Mouse (Mus musculus): ENCODE data around the gene Olfr618. TPM values are rescaled to one million over a fixed set of nuclear protein-coding genes. Genes with fewer than 3 reads are reported as not detected.

Gene Olfr618
- polyA plus RNA-seq, 1 experiment from 2014 or later: not detected

DNA sequence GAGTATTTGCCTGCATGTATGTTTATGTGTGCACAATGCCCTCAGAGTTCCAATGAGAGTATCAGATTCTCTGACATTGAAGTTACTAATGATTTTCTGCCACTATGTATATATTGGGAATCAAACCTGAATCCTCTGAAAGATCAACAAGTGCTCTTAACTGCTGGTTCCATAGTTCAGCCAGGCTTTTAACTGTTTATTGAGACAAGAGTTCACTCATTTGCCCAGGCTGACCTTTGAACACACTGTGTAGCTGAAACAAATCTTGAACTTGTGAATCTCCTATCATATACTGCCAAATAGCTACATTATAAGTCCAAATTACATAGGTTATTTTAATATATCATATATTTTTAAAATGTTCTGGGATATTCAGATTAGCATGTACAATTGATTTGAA, 46.9 kb downstream of the Olfr618 start:
- no peak overlapping the region for H3K4me3 ChIP-seq (ENCODE audit: low read length)

DNA sequence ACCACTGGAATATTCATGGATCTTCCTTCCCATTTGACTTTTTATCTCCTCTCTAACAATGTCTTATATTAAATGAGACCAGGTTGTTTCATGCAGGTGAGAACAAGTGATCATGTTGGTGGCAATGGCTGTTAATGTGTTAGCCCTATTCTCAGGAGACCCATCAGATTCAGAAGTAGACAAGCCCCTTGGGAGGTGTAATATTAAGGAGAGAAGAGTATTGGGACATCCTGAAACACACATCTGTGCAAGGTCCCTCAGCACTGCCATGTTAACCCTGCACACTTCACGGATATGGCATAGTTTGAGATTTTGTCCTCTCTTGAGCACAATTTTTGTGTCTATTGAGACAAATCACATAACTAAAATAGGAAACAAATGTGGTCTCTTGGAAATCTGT, 52.7 kb downstream of the Olfr618 start, which contains the start of gene Olfr622:
Olfr622 (minus strand) TSS at position 101 of the 400 bp plus-strand sequence.
- no peak for ATAC-seq
- H3K4me1 ChIP-seq (ENCODE audit: control insufficient read depth, insufficient read depth, low read depth, low read length): no peaks in the 10 kb centered on the region
- no peaks in the 10 kb centered on the region for H3K9me3 ChIP-seq (ENCODE audit: control insufficient read depth, low read length)

More for the DNA sequence above, 46.9 kb downstream of the Olfr618 start:
- Histone ChIP-seq H3K9me3 (ENCODE audit: control insufficient read depth, low read length) (no peaks in the 10 kb centered on the region), H3K9ac (ENCODE audit: low read depth, low read length) (no peak overlapping the region), H3K4me2 (ENCODE audit: low read length) (no peak overlapping the region), H3K4me1 (ENCODE audit: control insufficient read depth, insufficient read depth, low read depth, low read length) (no peaks in the 10 kb centered on the region), H3K36me3 (ENCODE audit: control insufficient read depth, insufficient read depth, low read length) (no peaks in the 10 kb centered on the region), H3K27ac (ENCODE audit: low read depth, low read length) (no peak overlapping the region), H3K27me3 (replicated peaks; ENCODE audit: control insufficient read depth, insufficient read depth, low read length) (no peaks in the 10 kb centered on the region)
- no peak for ATAC-seq

DNA sequence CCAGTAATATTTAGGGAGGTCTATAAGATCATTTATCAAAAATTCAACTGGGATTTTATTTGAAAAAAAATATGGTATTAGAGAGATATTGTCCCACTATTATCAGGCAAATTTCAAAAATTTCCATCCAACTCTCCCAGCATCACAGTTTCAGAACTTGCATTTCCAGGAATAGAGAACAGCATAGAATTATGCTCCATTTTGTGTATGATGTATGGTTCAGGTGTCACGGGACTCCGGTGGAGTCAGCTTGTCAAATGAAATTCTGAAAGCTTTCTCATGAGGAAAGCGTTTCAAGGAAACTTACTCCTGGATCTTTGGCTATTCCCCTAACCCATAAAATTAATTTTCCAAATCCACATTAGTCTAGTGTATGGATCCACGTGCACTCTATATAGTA, 54.2 kb downstream of the Olfr618 start:
- no peak for ATAC-seq
- no peak overlapping the region for H3K4me3 ChIP-seq (ENCODE audit: low read length)
- no peaks in the 10 kb centered on the region for H3K27me3 ChIP-seq (replicated peaks; ENCODE audit: control insufficient read depth, insufficient read depth, low read length)
- H3K4me2 ChIP-seq (ENCODE audit: low read length): no peak overlapping the region
- 93% methylated on average over 4 of the region's 4 CpGs for WGBS
- no peaks in the 10 kb centered on the region for H3K4me1 ChIP-seq (ENCODE audit: control insufficient read depth, insufficient read depth, low read depth, low read length)
- no peaks in the 10 kb centered on the region for H3K36me3 ChIP-seq (ENCODE audit: control insufficient read depth, insufficient read depth, low read length)
- no peaks in the 10 kb centered on the region for H3K9me3 ChIP-seq (ENCODE audit: control insufficient read depth, low read length)
- H3K9ac ChIP-seq (ENCODE audit: low read depth, low read length): no peak overlapping the region
- no peak overlapping the region for H3K27ac ChIP-seq (ENCODE audit: low read depth, low read length)

More for the DNA sequence above, 52.7 kb downstream of the Olfr618 start, which contains the start of gene Olfr622:
- H3K27ac ChIP-seq (ENCODE audit: low read depth, low read length): no peak within 1 kb of the TSS
- H3K4me2 ChIP-seq (ENCODE audit: low read length): no peak within 1 kb of the TSS
- no peak within 1 kb of the TSS for H3K9ac ChIP-seq (ENCODE audit: low read depth, low read length)
- 79% methylated on average over 1 of the region's 1 CpGs for WGBS
- no peaks in the 10 kb centered on the region for H3K27me3 ChIP-seq (replicated peaks; ENCODE audit: control insufficient read depth, insufficient read depth, low read length)
- H3K36me3 ChIP-seq (ENCODE audit: control insufficient read depth, insufficient read depth, low read length): no peaks in the 10 kb centered on the region
- no peak within 1 kb of the TSS for H3K4me3 ChIP-seq (ENCODE audit: low read length)

Small RNAs within 50 kb of the gene (microRNA-seq; reads per million reads assigned to microRNA genes)
- gene Gm26506: not detected

Other genes starting within 250 kb of the Olfr618 start
- gene Olfr600, start 240.4 kb upstream of the Olfr618 start, polyA plus RNA-seq (2015; fragmentation: Nextera tagmentation; extraction: Ambion mirVana): not detected in 2 replicates
- gene Olfr601, start 227.4 kb upstream of the Olfr618 start, polyA plus RNA-seq (2015; fragmentation: Nextera tagmentation; extraction: Ambion mirVana): not detected in 2 replicates
- not detected in 2 replicates for gene Olfr603, start 203.9 kb upstream of the Olfr618 start, polyA plus RNA-seq (2015; fragmentation: Nextera tagmentation; extraction: Ambion mirVana)
- not detected in 2 replicates for gene Usp17lc, start 175.0 kb upstream of the Olfr618 start, polyA plus RNA-seq (2015; fragmentation: Nextera tagmentation; extraction: Ambion mirVana)
- gene Olfr605, start 144.7 kb upstream of the Olfr618 start, polyA plus RNA-seq (2015; fragmentation: Nextera tagmentation; extraction: Ambion mirVana): not detected in 2 replicates
- not detected in 2 replicates for gene Olfr606, start 141.1 kb upstream of the Olfr618 start, polyA plus RNA-seq (2015; fragmentation: Nextera tagmentation; extraction: Ambion mirVana)
- gene Olfr607, start 126.0 kb upstream of the Olfr618 start, polyA plus RNA-seq (2015; fragmentation: Nextera tagmentation; extraction: Ambion mirVana): not detected in 2 replicates
- gene Olfr608, start 120.2 kb upstream of the Olfr618 start, polyA plus RNA-seq (2015; fragmentation: Nextera tagmentation; extraction: Ambion mirVana): not detected in 2 replicates
- not detected in 2 replicates for gene Olfr609, start 92.0 kb upstream of the Olfr618 start, polyA plus RNA-seq (2015; fragmentation: Nextera tagmentation; extraction: Ambion mirVana)
- not detected in 2 replicates for gene Olfr610, start 78.0 kb upstream of the Olfr618 start, polyA plus RNA-seq (2015; fragmentation: Nextera tagmentation; extraction: Ambion mirVana)
- not detected in 2 replicates for gene Olfr611, start 69.3 kb upstream of the Olfr618 start, polyA plus RNA-seq (2015; fragmentation: Nextera tagmentation; extraction: Ambion mirVana)
- gene Olfr612, start 47.4 kb upstream of the Olfr618 start, polyA plus RNA-seq (2015; fragmentation: Nextera tagmentation; extraction: Ambion mirVana): not detected in 2 replicates
- gene Olfr613, start 42.0 kb upstream of the Olfr618 start, polyA plus RNA-seq (2015; fragmentation: Nextera tagmentation; extraction: Ambion mirVana): not detected in 2 replicates
- not detected in 2 replicates for gene Olfr615, start 34.0 kb upstream of the Olfr618 start, polyA plus RNA-seq (2015; fragmentation: Nextera tagmentation; extraction: Ambion mirVana)
- gene Olfr616, start 21.0 kb upstream of the Olfr618 start, polyA plus RNA-seq (2015; fragmentation: Nextera tagmentation; extraction: Ambion mirVana): not detected in 2 replicates
- not detected in 2 replicates for gene Olfr617, start 17.0 kb upstream of the Olfr618 start, polyA plus RNA-seq (2015; fragmentation: Nextera tagmentation; extraction: Ambion mirVana)
- gene Olfr619, start 10.5 kb downstream of the Olfr618 start, polyA plus RNA-seq (2015; fragmentation: Nextera tagmentation; extraction: Ambion mirVana): not detected in 2 replicates
- gene Olfr620, start 22.4 kb downstream of the Olfr618 start, polyA plus RNA-seq (2015; fragmentation: Nextera tagmentation; extraction: Ambion mirVana): not detected in 2 replicates
- gene Olfr622, start 52.6 kb downstream of the Olfr618 start, polyA plus RNA-seq (2015; fragmentation: Nextera tagmentation; extraction: Ambion mirVana): not detected in 2 replicates
- gene Olfr623, start 73.6 kb downstream of the Olfr618 start, polyA plus RNA-seq (2015; fragmentation: Nextera tagmentation; extraction: Ambion mirVana): not detected in 2 replicates
- not detected in 2 replicates for gene Olfr624, start 81.1 kb downstream of the Olfr618 start, polyA plus RNA-seq (2015; fragmentation: Nextera tagmentation; extraction: Ambion mirVana)
- gene Olfr625-ps1, start 92.6 kb downstream of the Olfr618 start, polyA plus RNA-seq (2015; fragmentation: Nextera tagmentation; extraction: Ambion mirVana): not detected in 2 replicates
- not detected in 2 replicates for gene Olfr243, start 124.6 kb downstream of the Olfr618 start, polyA plus RNA-seq (2015; fragmentation: Nextera tagmentation; extraction: Ambion mirVana)
- not detected in 2 replicates for gene Olfr628, start 140.3 kb downstream of the Olfr618 start, polyA plus RNA-seq (2015; fragmentation: Nextera tagmentation; extraction: Ambion mirVana)
- gene Olfr629, start 154.8 kb downstream of the Olfr618 start, polyA plus RNA-seq (2015; fragmentation: Nextera tagmentation; extraction: Ambion mirVana): not detected in 2 replicates
- not detected in 2 replicates for gene Olfr630, start 167.2 kb downstream of the Olfr618 start, polyA plus RNA-seq (2015; fragmentation: Nextera tagmentation; extraction: Ambion mirVana)
- not detected in 2 replicates for gene Olfr69, start 181.5 kb downstream of the Olfr618 start, polyA plus RNA-seq (2015; fragmentation: Nextera tagmentation; extraction: Ambion mirVana)
- not detected in 2 replicates for gene Olfr68, start 189.6 kb downstream of the Olfr618 start, polyA plus RNA-seq (2015; fragmentation: Nextera tagmentation; extraction: Ambion mirVana)
- not detected in 2 replicates for gene Olfr67, start 201.7 kb downstream of the Olfr618 start, polyA plus RNA-seq (2015; fragmentation: Nextera tagmentation; extraction: Ambion mirVana)
- 1,299 and 1,681 TPM in 2 replicates for gene Hbb-bt, start 223.9 kb downstream of the Olfr618 start, polyA plus RNA-seq (2015; fragmentation: Nextera tagmentation; extraction: Ambion mirVana)
- 4,904 and 5,594 TPM in 2 replicates for gene Hbb-bs, start 238.0 kb downstream of the Olfr618 start, polyA plus RNA-seq (2015; fragmentation: Nextera tagmentation; extraction: Ambion mirVana)